Mouse (Mus musculus) stomach, embryonic 15.5 days (tissue): ENCODE measurements around the gene Mettl5. TPM values are rescaled to one million over a fixed set of nuclear protein-coding genes. Genes with fewer than 3 reads are reported as not detected.

ENCODE experiments used
- ATAC-seq: fragments of 200-750 bp; cut with Nextera tagmentation; 2 replicates; pipeline ENCODE4 v1.8.0; 2017; ENCODE audit warnings: low read depth, moderate number of reproducible peaks, moderate TSS enrichment; ENCODE audit not compliant: insufficient read depth, low FRiP score
- H3K27ac ChIP-seq: fragments of 300-500 bp; sonication (generic); 2 replicates; pipeline ENCODE4 v1.5.1; 2015; ENCODE audit warnings: mild to moderate bottlenecking, inconsistent platforms
- H3K27me3 ChIP-seq: fragments of 300-500 bp; sonication (generic); replicated peaks from 2 replicates; pipeline ENCODE4 v1.6.1; 2015; ENCODE audit warnings: inconsistent platforms
- H3K36me3 ChIP-seq: fragments of 300-500 bp; sonication (generic); 2 replicates; pipeline ENCODE4 v1.6.1; 2015; ENCODE audit warnings: inconsistent platforms
- H3K4me1 ChIP-seq: fragments of 300-500 bp; sonication (generic); 2 replicates; pipeline ENCODE4 v1.6.1; 2015; ENCODE audit warnings: inconsistent platforms
- H3K4me2 ChIP-seq: fragments of 300-500 bp; sonication (generic); 2 replicates; pipeline ENCODE4 v1.6.1; 2015; ENCODE audit warnings: mild to moderate bottlenecking, inconsistent platforms
- H3K4me3 ChIP-seq: fragments of 300-500 bp; sonication (generic); replicated peaks from 2 replicates; pipeline ENCODE4 v1.5.1; 2015; ENCODE audit warnings: inconsistent platforms
- H3K9ac ChIP-seq: fragments of 300-500 bp; sonication (generic); 2 replicates; pipeline ENCODE4 v1.6.1; 2015; ENCODE audit warnings: inconsistent platforms
- H3K9me3 ChIP-seq: fragments of 300-500 bp; sonication (generic); 2 replicates; pipeline ENCODE4 v1.6.1; 2016; ENCODE audit warnings: inconsistent platforms
- WGBS: fragments of 180-500 bp; shearing (Covaris S2); methylation state at CpG from one replicate; pipeline ENCODE4 v1.1.7; 2015; 5-methylcytosine and 5-hydroxymethylcytosine counted together
- polyA plus RNA-seq: library from polyadenylated mRNA; unstranded; fragments of >200 nt; fragmentation: Nextera tagmentation; extraction: Ambion mirVana; gene quantifications from 2 replicates; pipeline ENCODE4 v1.2.1, GENCODE M21; 2015

Gene Mettl5
- polyA plus RNA-seq, 1 experiment from 2014 or later = 39.7 TPM

DNA sequence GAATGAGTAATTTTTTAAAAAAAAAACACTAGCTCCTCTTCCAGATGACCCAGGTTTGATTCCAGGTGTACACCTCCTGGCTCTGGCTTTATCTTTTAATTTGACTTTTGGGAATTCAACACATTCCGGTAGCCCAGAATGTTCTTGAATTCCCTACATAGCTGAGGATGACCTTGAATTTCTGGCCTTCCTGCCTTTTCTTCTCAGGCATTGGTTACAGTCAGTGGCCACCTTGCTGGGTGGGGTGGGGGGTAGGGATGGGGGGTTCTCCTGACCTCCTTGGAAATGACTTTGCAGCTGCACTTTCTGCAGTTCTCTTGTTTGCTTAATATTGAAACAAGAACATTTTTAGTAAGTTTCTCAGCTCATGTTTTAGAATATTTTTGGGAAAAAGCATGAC is 7.7 kb upstream of the Mettl5 start:
- H3K4me3 ChIP-seq = no peak overlapping the region
- no peak overlapping the region for H3K27ac ChIP-seq
- no peaks in the 10 kb centered on the region for H3K36me3 ChIP-seq
- H3K4me2 ChIP-seq = no peak overlapping the region
- no peak overlapping the region for H3K9ac ChIP-seq
- no peaks in the 10 kb centered on the region for H3K4me1 ChIP-seq
- no peaks in the 10 kb centered on the region for H3K9me3 ChIP-seq
- WGBS = 64% methylated on average over 1 of the region's 1 CpGs
- H3K27me3 ChIP-seq = no peaks in the 10 kb centered on the region
- ATAC-seq = no peak

DNA sequence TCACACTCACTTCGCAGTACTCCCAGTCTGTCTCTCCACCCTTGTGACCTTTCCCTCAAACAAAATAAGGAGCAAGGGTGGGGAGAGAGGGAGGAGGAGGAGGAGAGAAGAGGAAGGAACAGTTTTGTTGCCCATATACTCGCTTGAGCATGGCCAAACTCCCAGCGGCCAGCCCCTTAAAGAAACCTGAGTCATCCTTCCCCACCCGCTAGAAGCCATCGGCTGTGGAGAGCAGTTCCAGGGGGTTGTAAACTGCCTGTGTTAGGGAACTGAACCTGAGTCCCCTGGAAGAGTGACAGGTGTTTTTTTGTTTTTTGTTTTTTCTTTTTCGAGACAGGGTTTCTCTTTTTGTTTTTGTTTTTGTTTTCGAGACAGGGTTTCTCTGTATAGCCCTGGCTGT is 5.4 kb upstream of the Mettl5 start:
- Histone ChIP-seq H3K27ac (no peak overlapping the region), H3K36me3 (no peaks in the 10 kb centered on the region)

DNA sequence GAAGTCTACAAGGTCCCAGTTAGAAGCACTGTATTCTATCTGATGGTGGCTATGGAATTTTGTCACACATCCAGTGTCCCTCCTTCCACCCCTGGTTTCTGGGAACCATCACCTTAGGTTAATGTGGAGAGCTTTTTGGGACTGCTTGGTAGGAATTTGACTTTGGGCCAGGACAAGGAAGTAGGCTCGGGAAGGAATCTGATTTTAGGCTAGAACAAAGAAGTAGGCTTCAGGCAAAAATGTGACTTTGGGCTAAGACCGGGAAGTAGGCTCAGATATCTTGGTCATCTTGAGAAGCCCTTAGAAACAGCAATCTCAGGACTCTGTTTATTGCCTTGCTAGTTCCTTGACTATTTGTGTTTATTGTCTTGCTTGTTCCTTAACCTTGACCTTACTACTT is 3.5 kb upstream of the Mettl5 start:
- no peak overlapping the region for H3K4me2 ChIP-seq
- H3K4me3 ChIP-seq = no peak overlapping the region
- WGBS = 60% methylated on average over 2 of the region's 2 CpGs
- H3K9me3 ChIP-seq = no peaks in the 10 kb centered on the region
- no peak for ATAC-seq
- H3K4me1 ChIP-seq = peaks cover 9% of the 10 kb centered on the region
- no peak overlapping the region for H3K27ac ChIP-seq
- no peak overlapping the region for H3K9ac ChIP-seq
- H3K27me3 ChIP-seq = no peaks in the 10 kb centered on the region
- no peaks in the 10 kb centered on the region for H3K36me3 ChIP-seq

More for the DNA sequence above, 5.4 kb upstream of the Mettl5 start:
- no peaks in the 10 kb centered on the region for H3K27me3 ChIP-seq
- no peak for ATAC-seq
- no peak overlapping the region for H3K4me2 ChIP-seq
- 60% methylated on average over 7 of the region's 7 CpGs for WGBS
- H3K4me1 ChIP-seq = no peaks in the 10 kb centered on the region
- H3K4me3 ChIP-seq = no peak overlapping the region
- no peaks in the 10 kb centered on the region for H3K9me3 ChIP-seq
- H3K9ac ChIP-seq = no peak overlapping the region

DNA sequence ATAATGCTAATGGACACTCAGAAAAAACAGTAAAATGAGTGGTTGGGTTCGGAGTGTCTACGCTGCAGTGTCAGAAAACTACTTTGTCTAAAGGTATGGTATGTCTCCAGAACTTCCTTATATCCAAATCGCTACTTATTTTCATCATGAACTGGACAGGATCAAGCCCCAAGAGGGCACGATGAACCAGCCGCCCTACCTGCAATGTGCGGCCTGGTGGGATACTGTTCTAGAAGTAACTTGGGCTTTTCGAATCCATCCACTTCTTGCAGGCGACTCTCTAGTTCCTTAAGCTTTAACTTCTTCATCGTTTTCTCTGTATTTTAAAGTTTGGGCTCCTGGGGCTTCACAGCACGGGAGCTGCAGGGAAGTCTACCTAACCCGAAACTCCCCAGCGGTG is 365 bp downstream of the Mettl5 start:
- peak overlapping the region; percentile 68 for H3K27ac ChIP-seq
- peaks cover 9% of the 10 kb centered on the region for H3K4me1 ChIP-seq
- 4% methylated on average over 12 of the region's 12 CpGs for WGBS
- H3K9me3 ChIP-seq = no peaks in the 10 kb centered on the region
- 0 out of 2 replicates have a peak, but pooled peaks have one; percentile 36 for ATAC-seq
- H3K27me3 ChIP-seq = no peaks in the 10 kb centered on the region
- peak overlapping the region; percentile 67 for H3K4me3 ChIP-seq
- H3K36me3 ChIP-seq = no peaks in the 10 kb centered on the region
- H3K4me2 ChIP-seq = peak overlapping the region; percentile 58
- peak overlapping the region; percentile 33 for H3K9ac ChIP-seq

DNA sequence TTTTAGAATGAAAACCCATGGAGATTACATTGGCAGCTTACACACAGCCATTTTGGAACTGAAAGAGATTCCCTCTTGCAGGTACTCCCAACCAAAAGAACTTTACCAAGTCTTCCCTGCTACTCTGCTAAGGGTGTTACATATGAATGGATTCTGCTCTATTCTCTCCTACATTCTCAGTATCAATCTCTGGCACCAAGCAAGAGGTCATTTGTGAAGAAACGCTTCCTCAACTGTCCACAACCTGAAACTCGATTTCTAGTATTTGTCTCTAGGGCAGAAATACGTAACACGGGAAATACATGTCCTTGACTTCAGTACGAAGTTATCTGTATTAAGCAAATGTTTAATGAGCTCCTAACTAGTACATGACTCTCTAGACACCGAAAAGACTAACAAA is 834 bp downstream of the Mettl5 start:
- H3K4me1 ChIP-seq = peaks cover 9% of the 10 kb centered on the region
- H3K36me3 ChIP-seq = no peaks in the 10 kb centered on the region
- no peaks in the 10 kb centered on the region for H3K27me3 ChIP-seq
- peak overlapping the region; percentile 68; the same call in 1 of the 2 replicates for H3K27ac ChIP-seq
- H3K9me3 ChIP-seq = no peaks in the 10 kb centered on the region
- peak overlapping the region; percentile 67 for H3K4me3 ChIP-seq
- peak overlapping the region; percentile 58 for H3K4me2 ChIP-seq
- peak overlapping the region; percentile 33; the same call in 1 of the 2 replicates for H3K9ac ChIP-seq
- no peak for ATAC-seq
- 52% methylated on average over 6 of the region's 6 CpGs for WGBS

DNA sequence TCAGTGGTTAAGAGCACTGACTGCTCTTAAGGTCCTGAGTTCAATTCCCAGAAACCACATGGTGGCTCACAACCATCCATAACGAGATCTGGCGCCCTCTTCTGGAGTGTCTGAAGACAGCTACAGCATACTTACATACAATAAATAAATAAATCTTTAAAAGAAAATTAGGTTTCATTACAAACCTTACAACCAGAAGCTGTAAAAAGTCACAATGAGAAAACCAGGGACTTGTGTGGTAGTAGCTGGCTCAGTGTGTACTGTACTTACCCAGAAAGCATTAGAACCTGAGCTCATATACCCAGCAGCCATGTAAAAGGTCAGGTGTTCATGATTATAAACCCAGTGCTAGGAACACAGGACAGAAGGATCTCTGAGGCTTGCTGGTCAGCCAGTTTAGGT is 1.4 kb downstream of the Mettl5 start:
- Histone ChIP-seq H3K9ac (no peak overlapping the region), H3K36me3 (no peaks in the 10 kb centered on the region), H3K27me3 (no peaks in the 10 kb centered on the region), H3K27ac (no peak overlapping the region), H3K4me2 (peak overlapping the region; percentile 58; the same call in 1 of the 2 replicates), H3K4me3 (no peak overlapping the region), H3K4me1 (peaks cover 9% of the 10 kb centered on the region), H3K9me3 (no peaks in the 10 kb centered on the region)
- WGBS = 67% methylated on average over 2 of the region's 2 CpGs
- ATAC-seq = 0 out of 2 replicates have a peak, but pooled peaks have one; percentile 9

DNA sequence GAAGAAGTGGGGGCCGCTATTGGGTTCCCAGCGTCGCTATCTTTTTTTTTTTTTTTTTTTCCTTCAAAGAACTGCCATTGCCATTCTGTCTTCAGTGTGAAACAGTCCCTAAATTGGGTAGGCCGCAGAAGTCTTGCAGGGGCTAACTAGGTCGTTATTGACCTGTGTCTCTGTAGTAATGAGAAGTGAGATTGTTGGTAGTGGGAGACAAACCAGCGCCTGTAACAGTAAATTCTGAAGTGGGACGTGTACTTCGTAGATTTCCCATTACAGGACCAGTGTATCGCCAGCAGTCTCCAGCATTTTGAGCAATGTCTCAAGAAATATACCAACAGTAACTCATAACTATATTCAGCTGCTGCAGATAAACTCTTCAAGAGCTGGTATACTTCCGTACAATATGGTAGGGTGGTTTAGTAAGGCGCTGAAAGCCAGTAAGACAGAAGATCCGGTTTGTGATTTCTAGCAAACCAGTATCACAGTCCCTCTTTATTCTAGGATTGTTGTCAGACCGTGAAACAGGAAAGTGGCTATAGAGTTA is 23.2 kb downstream of the Mettl5 start:
- no peak for ATAC-seq
- Histone ChIP-seq H3K9me3 (no peaks in the 10 kb centered on the region), H3K36me3 (peaks cover 3% of the 10 kb centered on the region; the same call in 1 of the 2 replicates), H3K27ac (peak overlapping the region; percentile 93), H3K4me3 (peak overlapping the region; percentile 100), H3K9ac (peak overlapping the region; percentile 100), H3K4me1 (no peaks in the 10 kb centered on the region), H3K4me2 (peak overlapping the region; percentile 60), H3K27me3 (no peaks in the 10 kb centered on the region)
- WGBS = under 1% methylated on average over 13 of the region's 13 CpGs

DNA sequence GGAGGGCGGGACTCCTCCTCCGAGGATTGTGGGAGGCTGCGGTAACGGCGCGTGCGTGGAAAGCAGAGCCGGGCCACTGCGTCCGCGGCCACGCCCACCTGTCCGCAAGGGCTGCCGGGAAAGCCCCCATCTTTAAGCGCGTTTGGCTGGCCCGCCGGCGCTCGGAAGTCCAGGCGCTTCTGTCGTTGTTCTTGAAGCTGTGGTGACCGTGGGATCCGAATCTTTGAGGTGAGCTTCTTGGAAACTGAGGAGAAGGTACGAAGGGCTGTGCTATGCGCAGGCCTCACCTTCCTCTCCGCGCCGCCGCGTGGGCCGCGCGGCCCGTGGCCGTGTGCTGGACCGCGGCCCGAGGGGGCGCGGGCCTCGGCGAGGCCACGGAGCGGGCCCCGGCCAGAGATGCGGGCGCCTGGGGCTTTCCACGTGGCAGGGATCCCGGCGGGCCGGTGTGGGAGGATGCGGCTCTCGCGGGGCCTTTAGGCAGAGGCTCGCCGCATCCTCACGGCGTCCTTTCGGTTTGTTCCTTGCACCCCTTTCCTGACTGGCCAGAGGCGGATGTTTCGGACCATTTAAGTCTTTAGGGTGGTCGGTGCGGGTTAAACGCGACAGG is 23.8 kb downstream of the Mettl5 start, which contains the start of gene Ssb:
Gene Ssb, plus strand, starts transcription at position 78 of the 607 bp plus-strand sequence.
- H3K4me3 ChIP-seq = peak within 1 kb of the TSS; percentile 100
- H3K36me3 ChIP-seq = peaks cover 3% of the 10 kb centered on the region; the same call in 1 of the 2 replicates

DNA sequence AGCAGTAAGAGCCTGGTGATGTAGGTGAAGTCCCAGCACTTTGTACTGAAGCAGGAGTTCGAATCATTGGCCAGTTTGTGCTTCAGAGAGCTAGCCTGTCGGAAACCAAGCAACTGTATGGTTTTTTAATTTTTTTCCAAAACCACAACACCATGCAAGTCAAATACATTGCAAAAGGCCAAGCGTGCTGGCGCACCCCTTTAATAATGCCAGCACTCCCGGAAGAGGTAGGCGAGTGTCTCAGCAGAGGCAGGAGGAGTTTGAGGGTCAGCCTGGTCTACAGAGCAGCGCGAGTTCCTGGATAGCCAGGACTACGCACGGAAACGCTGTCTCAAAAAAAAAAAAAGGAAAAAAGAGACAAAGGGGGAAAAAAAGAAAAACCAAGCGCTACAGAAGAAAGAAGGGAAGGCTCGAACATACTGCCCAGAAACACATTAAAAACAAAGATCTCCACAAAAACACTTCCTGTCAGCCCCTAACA is 24.4 kb downstream of the Mettl5 start:
- Histone ChIP-seq H3K4me2 (peak overlapping the region; percentile 71), H3K9ac (peak overlapping the region; percentile 22; the same call in 1 of the 2 replicates), H3K9me3 (no peaks in the 10 kb centered on the region), H3K27ac (peak overlapping the region; percentile 93; the same call in 1 of the 2 replicates), H3K4me3 (peak overlapping the region; percentile 100), H3K4me1 (no peaks in the 10 kb centered on the region), H3K27me3 (no peaks in the 10 kb centered on the region), H3K36me3 (no peaks in the 10 kb centered on the region)
- 11% methylated on average over 12 of the region's 13 CpGs for WGBS
- ATAC-seq = peak; percentile 27; the same call in 1 of the 2 replicates

More for the DNA sequence above, 23.8 kb downstream of the Mettl5 start, which contains the start of gene Ssb:
- Histone ChIP-seq H3K4me1 (no peaks in the 10 kb centered on the region), H3K4me2 (peak within 1 kb of the TSS; percentile 71), H3K9ac (peak within 1 kb of the TSS; percentile 100), H3K27me3 (no peaks in the 10 kb centered on the region), H3K9me3 (no peaks in the 10 kb centered on the region), H3K27ac (peak within 1 kb of the TSS; percentile 93)
- ATAC-seq = peak; percentile 93
- under 1% methylated on average over 66 of the region's 66 CpGs for WGBS

DNA sequence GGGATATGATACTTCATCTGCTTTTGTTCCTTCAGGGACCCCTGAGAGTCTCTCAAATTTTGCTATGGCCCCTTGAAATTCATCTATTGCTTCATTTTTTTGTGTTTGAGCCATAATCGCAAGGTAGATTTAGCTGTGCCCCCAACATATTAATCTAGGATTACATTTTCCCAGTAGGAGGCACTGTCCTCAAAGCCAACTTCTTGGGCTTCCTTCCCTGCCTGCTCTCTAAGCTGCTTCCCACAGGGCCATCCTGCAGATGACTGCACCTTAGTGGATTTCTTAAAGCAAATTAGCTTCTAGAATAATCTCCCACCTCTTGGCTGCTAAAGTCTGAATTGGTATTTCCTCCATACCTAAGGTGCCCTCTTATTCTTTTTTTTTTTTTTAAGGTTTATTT is 27.5 kb downstream of the Mettl5 start:
- no peak overlapping the region for H3K27ac ChIP-seq
- H3K36me3 ChIP-seq = no peaks in the 10 kb centered on the region
- no peak overlapping the region for H3K9ac ChIP-seq
- 67% methylated on average over 1 of the region's 1 CpGs for WGBS
- H3K9me3 ChIP-seq = no peaks in the 10 kb centered on the region
- H3K4me2 ChIP-seq = no peak overlapping the region
- H3K27me3 ChIP-seq = no peaks in the 10 kb centered on the region
- no peak for ATAC-seq
- H3K4me1 ChIP-seq = no peaks in the 10 kb centered on the region
- no peak overlapping the region for H3K4me3 ChIP-seq

DNA sequence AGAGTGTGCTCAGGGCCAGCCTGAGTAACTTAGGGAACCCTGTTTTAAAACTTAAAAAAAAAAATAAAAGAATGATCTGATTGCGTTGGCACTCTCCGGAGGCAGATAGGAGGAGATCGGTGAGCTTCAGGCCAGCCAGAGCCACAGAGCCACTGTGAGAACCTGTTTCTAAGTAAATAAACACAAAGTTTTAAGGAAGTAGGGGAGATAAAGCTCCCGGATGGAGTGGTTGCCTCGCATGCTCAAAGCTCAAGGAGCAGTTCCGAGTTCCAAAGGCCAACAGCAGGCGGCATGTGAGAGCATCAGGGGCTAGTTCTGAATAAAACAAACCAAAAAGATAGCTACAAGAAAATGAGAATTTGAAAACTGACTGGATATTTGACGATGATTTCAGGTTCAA is 29.0 kb downstream of the Mettl5 start:
- H3K4me3 ChIP-seq = no peak overlapping the region
- 36% methylated on average over 8 of the region's 8 CpGs for WGBS
- no peak overlapping the region for H3K4me2 ChIP-seq
- H3K27me3 ChIP-seq = no peaks in the 10 kb centered on the region
- no peak overlapping the region for H3K9ac ChIP-seq
- H3K36me3 ChIP-seq = no peaks in the 10 kb centered on the region
- H3K27ac ChIP-seq = peak overlapping the region; percentile 57; the same call in 1 of the 2 replicates
- peak; percentile 45; the same call in 1 of the 2 replicates for ATAC-seq
- H3K4me1 ChIP-seq = no peaks in the 10 kb centered on the region
- no peaks in the 10 kb centered on the region for H3K9me3 ChIP-seq

DNA sequence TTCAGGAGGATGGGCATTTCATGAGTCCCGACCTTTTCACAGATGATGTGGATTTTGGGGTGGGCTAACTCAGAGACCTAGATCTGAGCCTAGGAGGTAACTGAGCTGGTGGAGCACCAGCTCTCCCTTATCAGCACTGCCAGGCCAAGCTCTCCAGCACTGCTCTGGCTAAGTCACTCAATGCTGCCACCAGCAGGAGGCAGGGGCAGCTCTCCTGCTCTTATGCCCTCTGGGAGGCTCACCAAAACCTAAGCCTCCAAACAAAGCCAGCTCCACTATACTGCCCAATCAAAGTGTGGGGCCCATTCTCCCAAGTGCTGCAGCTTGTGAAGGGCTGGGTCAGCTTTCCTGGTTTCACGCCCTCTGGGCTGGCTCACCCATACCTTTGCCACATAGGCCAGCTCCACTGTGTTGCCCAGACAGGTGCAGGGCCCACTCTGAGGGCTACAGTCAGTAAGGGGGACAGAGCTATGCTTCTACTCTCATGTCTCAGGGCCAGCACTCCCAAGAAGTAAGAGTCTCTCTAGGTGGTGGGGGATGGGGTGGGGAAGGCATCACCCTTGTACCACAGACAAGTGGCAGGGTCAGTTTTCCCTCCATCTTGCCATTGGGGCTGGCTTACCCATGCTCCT is 33.9 kb downstream of the Mettl5 start:
- Histone ChIP-seq H3K4me3 (no peak overlapping the region), H3K4me2 (no peak overlapping the region), H3K36me3 (no peaks in the 10 kb centered on the region), H3K4me1 (no peaks in the 10 kb centered on the region), H3K9ac (no peak overlapping the region), H3K9me3 (no peaks in the 10 kb centered on the region), H3K27me3 (no peaks in the 10 kb centered on the region), H3K27ac (no peak overlapping the region)
- peak; percentile 39; the same call in 1 of the 2 replicates for ATAC-seq
- WGBS = 59% methylated on average over 2 of the region's 2 CpGs
